Mouse (Mus musculus): ENCODE data around the gene Aox2. TPM values are rescaled to one million over a fixed set of nuclear protein-coding genes. Genes with fewer than 3 reads are reported as not detected.

Gene Aox2
- total RNA-seq, 2 experiments from 2014 or later: not detected

Other genes with a start within 250 kb of the Aox2 start
- not detected in 2 replicates for gene Aox1, start 248.4 kb upstream of the Aox2 start, total RNA-seq (2014; fragmentation: Nextera tagmentation)
- gene Aox1, start 248.4 kb upstream of the Aox2 start, total RNA-seq (2017): not detected in 2 replicates
- not detected in 2 replicates for gene Aox3, start 165.2 kb upstream of the Aox2 start, total RNA-seq (2014; fragmentation: Nextera tagmentation)
- not detected in 2 replicates for gene Aox3, start 165.2 kb upstream of the Aox2 start, total RNA-seq (2017)
- gene Aox4, start 67.9 kb upstream of the Aox2 start, total RNA-seq (2014; fragmentation: Nextera tagmentation): 0.42 TPM in 1 of 2 replicates, not detected in the other
- not detected in 2 replicates for gene Aox4, start 67.9 kb upstream of the Aox2 start, total RNA-seq (2017)
- 135 and 139 TPM in 2 replicates for gene Bzw1, start 114.6 kb downstream of the Aox2 start, total RNA-seq (2014; fragmentation: Nextera tagmentation)
- 242 and 249 TPM in 2 replicates for gene Bzw1, start 114.6 kb downstream of the Aox2 start, total RNA-seq (2017)
- 269 and 310 TPM in 2 replicates for gene Clk1, start 145.7 kb downstream of the Aox2 start, total RNA-seq (2014; fragmentation: Nextera tagmentation)
- 403 and 497 TPM in 2 replicates for gene Clk1, start 145.7 kb downstream of the Aox2 start, total RNA-seq (2017)
- 30.9 and 45.4 TPM in 2 replicates for gene Nif3l1, start 166.8 kb downstream of the Aox2 start, total RNA-seq (2014; fragmentation: Nextera tagmentation)
- gene Nif3l1, start 166.8 kb downstream of the Aox2 start, total RNA-seq (2017): 56.8 and 79.4 TPM in 2 replicates
- 96.1 and 99.1 TPM in 2 replicates for gene Ppil3, start 167.2 kb downstream of the Aox2 start, total RNA-seq (2014; fragmentation: Nextera tagmentation)
- gene Ppil3, start 167.2 kb downstream of the Aox2 start, total RNA-seq (2017): 86.2 and 94.3 TPM in 2 replicates
- 101 and 111 TPM in 2 replicates for gene Orc2, start 226.8 kb downstream of the Aox2 start, total RNA-seq (2014; fragmentation: Nextera tagmentation)
- 138 and 155 TPM in 2 replicates for gene Orc2, start 226.8 kb downstream of the Aox2 start, total RNA-seq (2017)

All from megakaryocyte-erythroid progenitor cell, adult 5-6 weeks (primary cell).